In genomic region chr3:102012611-102013211, GRCm38 (mm10) we compare ENCODE assay signal across 9 mouse cellular contexts. TPM values are rescaled to one million over a fixed set of nuclear protein-coding genes. Genes with fewer than 3 reads are reported as not detected.
DNase-seq lines count a peak whose midpoint lies in the region; ATAC-seq and TF ChIP-seq lines count a peak whose summit lies in the region.
"Had no signal": no experiment of that assay in that cellular context is flagged by ENCODE, and none has a peak within 500 bp of the region (broad histone marks: within the 10 kb centered on the region; RNA-seq: fewer than 3 reads in every experiment).

No protein-coding gene starts in this region.

- H3K27ac ChIP-seq in heart, embryonic 10.5 days = no peak overlapping the region
- H3K27ac ChIP-seq in ES-Bruce4 (ENCODE audit: insufficient read depth, low read length) = no peak overlapping the region
- H3K27ac ChIP-seq in hindbrain, embryonic 12.5 days = peak overlapping the region; percentile 99
- no peak overlapping the region for H3K27ac ChIP-seq in liver, embryonic 13.5 days

- peak overlapping the region; percentile 51; the same call in 1 of the 2 replicates for H3K9ac ChIP-seq in ES-Bruce4 (ENCODE audit: low read depth, poor library complexity, severe bottlenecking)
- H3K9ac ChIP-seq in hindbrain, embryonic 12.5 days = peak overlapping the region; percentile 89
- no peak overlapping the region for H3K9ac ChIP-seq in liver, embryonic 13.5 days

- TF ChIP-seq POLR2A in ES-Bruce4 (IDR thresholded peaks at IDR 0.05; ENCODE audit: insufficient read depth, low read length) = no peak

- H3K4me1 ChIP-seq in heart, embryonic 10.5 days = peaks cover 22% of the 10 kb centered on the region
- H3K4me1 ChIP-seq in ES-Bruce4 (ENCODE audit: control insufficient read depth, insufficient read depth, low read length) = no peaks in the 10 kb centered on the region
- peaks cover 8% of the 10 kb centered on the region; the same call in 1 of the 2 replicates for H3K4me1 ChIP-seq in hindbrain, embryonic 12.5 days
- peaks cover 14% of the 10 kb centered on the region; the same call in 1 of the 2 replicates for H3K4me1 ChIP-seq in liver, embryonic 13.5 days (replicated peaks)

- no peak for TF ChIP-seq CTCF in ES-Bruce4 (IDR thresholded peaks at IDR 0.05; ENCODE audit: low read depth, low read length)

- H3K4me2 ChIP-seq in hindbrain, embryonic 12.5 days (replicated peaks) = peak overlapping the region; percentile 55
- peak overlapping the region; percentile 29 for H3K4me2 ChIP-seq in liver, embryonic 13.5 days

- intact Hi-C loops in heart, postnatal 25 days (cut with DNase I) = no loop called here

- no peak for ATAC-seq in hindbrain, embryonic 12.5 days (ENCODE audit: low FRiP score)
- ATAC-seq in liver, embryonic 13.5 days (ENCODE audit: low read depth) = no peak
- no peak for ATAC-seq in CD4-positive, CD25-positive, alpha-beta regulatory T cell, adult 4 months

- H3K9me3 ChIP-seq in heart, embryonic 10.5 days = no peaks in the 10 kb centered on the region
- H3K9me3 ChIP-seq in ES-Bruce4 (replicated peaks; ENCODE audit: control insufficient read depth, insufficient read depth, low read length, poor library complexity, severe bottlenecking) = no peaks in the 10 kb centered on the region
- H3K9me3 ChIP-seq in hindbrain, embryonic 12.5 days (replicated peaks) = no peaks in the 10 kb centered on the region
- no peaks in the 10 kb centered on the region for H3K9me3 ChIP-seq in liver, embryonic 13.5 days (replicated peaks)

- TF ChIP-seq EP300 in ES-Bruce4 (IDR thresholded peaks at IDR 0.05; ENCODE audit: insufficient read depth, low read depth, low read length) = no peak

- peaks cover 95% of the 10 kb centered on the region for H3K27me3 ChIP-seq in heart, embryonic 10.5 days (ENCODE audit: insufficient read depth, poor library complexity, severe bottlenecking)
- peaks cover 7% of the 10 kb centered on the region for H3K27me3 ChIP-seq in ES-Bruce4 (ENCODE audit: control insufficient read depth, insufficient read depth, low read length, poor library complexity, severe bottlenecking)
- H3K27me3 ChIP-seq in hindbrain, embryonic 12.5 days = peaks cover 47% of the 10 kb centered on the region
- H3K27me3 ChIP-seq in liver, embryonic 13.5 days = peaks cover 81% of the 10 kb centered on the region

- peak; percentile 76 for DNase-seq in heart, embryonic 10.5 days (ENCODE audit: low spot score)
- DNase-seq in heart, postnatal 25 days (ENCODE audit: low spot score) = no peak
- peak; percentile 98 for DNase-seq in cerebellum, postnatal 25 days
- no peak for DNase-seq in liver, embryonic 13.5 days
- DNase-seq in right cerebral cortex, postnatal 36 days (ENCODE audit: low spot score in 2 of 2) = peak; percentile 39 to 51

- 1% methylated on average over 53 of the region's 53 CpGs for WGBS in heart, embryonic 10.5 days
- under 1% methylated on average over 53 of the region's 53 CpGs for WGBS in hindbrain, embryonic 12.5 days
- WGBS in liver, embryonic 13.5 days (ENCODE audit: insufficient replicate concordance) = 1% methylated on average over 53 of the region's 53 CpGs

- no peaks in the 10 kb centered on the region for H3K36me3 ChIP-seq in heart, embryonic 10.5 days
- no peaks in the 10 kb centered on the region for H3K36me3 ChIP-seq in ES-Bruce4 (ENCODE audit: control insufficient read depth, insufficient read depth, low read length, poor library complexity, severe bottlenecking)
- no peaks in the 10 kb centered on the region for H3K36me3 ChIP-seq in hindbrain, embryonic 12.5 days
- H3K36me3 ChIP-seq in liver, embryonic 13.5 days = no peaks in the 10 kb centered on the region

- H3K4me3 ChIP-seq in heart, embryonic 10.5 days = peak overlapping the region; percentile 61
- H3K4me3 ChIP-seq in ES-Bruce4 (ENCODE audit: low read depth, low read length) = peak overlapping the region; percentile 37
- H3K4me3 ChIP-seq in hindbrain, embryonic 12.5 days = peak overlapping the region; percentile 62
- peak overlapping the region; percentile 18 for H3K4me3 ChIP-seq in liver, embryonic 13.5 days (replicated peaks)
- H3K4me3 ChIP-seq: megakaryocyte, embryonic 14.5 days had no signal

RNA-seq across cellular contexts. Expression of gene Nhlh2, which starts 2.8 kb away (rescaled TPM):
- 0.27 and 0.57 TPM in 2 replicates for polyA plus RNA-seq in heart, embryonic 10.5 days (2016; fragmentation: Nextera tagmentation; extraction: Ambion mirVana)
- total RNA-seq in heart, postnatal 25 days (2021) = not detected
- not detected in 2 replicates for polyA plus RNA-seq in ES-Bruce4 (2011; ENCODE audit: insufficient read depth, insufficient read length, low read depth, missing spikeins)
- 144 and 164 TPM in 2 replicates for polyA plus RNA-seq in hindbrain, embryonic 12.5 days (2016; fragmentation: Nextera tagmentation; extraction: Ambion mirVana)
- 0.03 TPM in 2 replicates for polyA plus RNA-seq in liver, embryonic 13.5 days (2015; fragmentation: Nextera tagmentation; extraction: Ambion mirVana)
- not detected for polyA plus RNA-seq in CD4-positive, CD25-positive, alpha-beta regulatory T cell, adult 4 months (2017; shearing (Covaris generic))

Comparison
In these comparisons a context has a peak if more than half of its experiments do, and no peak if none do; other contexts are left out.
1. DNase-seq: peak in heart, embryonic 10.5 days (single experiment), cerebellum, postnatal 25 days (2 of 2) and right cerebral cortex, postnatal 36 days (2 of 2); none in heart, postnatal 25 days (single experiment) and liver, embryonic 13.5 days (single experiment).
2. RNA of gene Nhlh2, which starts 2.8 kb away (polyA plus RNA-seq): 144 to 164 TPM in hindbrain, embryonic 12.5 days; 0.27 to 0.57 TPM in heart, embryonic 10.5 days, 0.03 TPM in liver, embryonic 13.5 days, not detected in ES-Bruce4 and not detected in CD4-positive, CD25-positive, alpha-beta regulatory T cell, adult 4 months; every median in the first group is over 10 times any median in the second.
3. Peak in every context shown above with its lines, with median percentiles within 50 percentile points of each other: H3K4me3 ChIP-seq.